Mouse (Mus musculus) liver, embryonic 14.5 days (tissue): ENCODE data around the gene Saa2. TPM values are rescaled to one million over a fixed set of nuclear protein-coding genes. Genes with fewer than 3 reads are reported as not detected.
"Not testable (repeated sequence)": the region's sequence is repeated elsewhere in the genome, so short reads cannot be mapped to it uniquely, and the experiment has no call there.

Source experiments
- ATAC-seq: fragments of 200-750 bp; cut with Nextera tagmentation; 2 replicates; pipeline ENCODE4 v1.8.0; 2017; ENCODE audit warnings: moderate number of reproducible peaks, mild to moderate bottlenecking, moderate library complexity; ENCODE audit not compliant: insufficient read depth
- DNase-seq, 3 experiments: peaks; one replicate each; pipeline ENCODE4 v3.0.0-alpha.2; 2012 to 2013; ENCODE audit warnings: low read depth in 3 of 3, low spot score in 3 of 3
- H3K27ac ChIP-seq: fragments of 300-500 bp; sonication (generic); 2 replicates; pipeline ENCODE4 v1.5.1; 2014; ENCODE audit warnings: moderate library complexity, mild to moderate bottlenecking, control low read depth, inconsistent platforms
- H3K27me3 ChIP-seq: fragments of 300-500 bp; sonication (generic); 2 replicates; pipeline ENCODE4 v1.6.1; 2014; ENCODE audit warnings: mild to moderate bottlenecking, low read length, moderate library complexity; ENCODE audit not compliant: control insufficient read depth, insufficient read depth
- H3K36me3 ChIP-seq: fragments of 300-500 bp; sonication (generic); replicated peaks from 2 replicates; pipeline ENCODE4 v1.6.1; 2014; ENCODE audit warnings: low read depth; ENCODE audit not compliant: control insufficient read depth, insufficient read depth
- H3K4me1 ChIP-seq, 2 experiments: fragments of 200-500 bp in 1 of 2; fragments of 300-500 bp in 1 of 2; sonication (generic) in 1 of 2; replicated peaks; 2 replicates each; pipeline ENCODE4 v1.6.1; 2012 to 2014; ENCODE audit warnings: antibody characterized with exemption in 1 of 2, inconsistent platforms in 1 of 2, low read length in 1 of 2; ENCODE audit not compliant: control insufficient read depth in 2 of 2, insufficient read depth in 2 of 2
- H3K4me2 ChIP-seq: fragments of 300-500 bp; sonication (generic); 2 replicates; pipeline ENCODE4 v1.6.1; 2014; ENCODE audit warnings: low read depth, mild to moderate bottlenecking, control low read depth, moderate library complexity
- H3K4me3 ChIP-seq, 2 experiments: fragments of 200-500 bp in 1 of 2; fragments of 300-500 bp in 1 of 2; sonication (generic) in 1 of 2; 2 replicates each; pipeline ENCODE4 v1.5.1; 2012 to 2014; ENCODE audit warnings: low read depth in 2 of 2, low read length in 2 of 2, mild to moderate bottlenecking in 2 of 2, control low read depth in 1 of 2, inconsistent platforms in 1 of 2, moderate library complexity in 1 of 2; ENCODE audit not compliant: insufficient read depth in 1 of 2
- H3K9ac ChIP-seq: fragments of 300-500 bp; sonication (generic); replicated peaks from 2 replicates; pipeline ENCODE4 v1.6.1; 2014; ENCODE audit warnings: mild to moderate bottlenecking, control low read depth, moderate library complexity
- H3K9me3 ChIP-seq: fragments of 300-500 bp; sonication (generic); 2 replicates; pipeline ENCODE4 v1.6.1; 2016; ENCODE audit warnings: low read length, mixed read lengths; ENCODE audit not compliant: control insufficient read depth
- CTCF ChIP-seq: IDR thresholded peaks from 2 replicates; pipeline ENCODE4 v1.5.1; 2016; ENCODE audit warnings: antibody characterized with exemption, low read depth, control low read depth
- EP300 ChIP-seq: IDR thresholded peaks from 2 replicates; pipeline ENCODE4 v1.6.1; 2016; ENCODE audit warnings: antibody characterized with exemption, low read depth
- WGBS: fragments of 180-500 bp; shearing (Covaris S2); extraction: QIAGEN DNeasy Blood & Tissue Kit; methylation state at CpG from one replicate; pipeline ENCODE4 v1.1.7; 2014; ENCODE audit not compliant: insufficient replicate concordance; 5-methylcytosine and 5-hydroxymethylcytosine counted together
- polyA plus RNA-seq, 2 experiments: library from polyadenylated mRNA; depleted of rRNA in 1 of 2; stranded (reverse) in 1 of 2; unstranded in 1 of 2; fragments of >200 nt; fragmentation: Nextera tagmentation in 1 of 2; extraction: Ambion mirVana in 1 of 2; gene quantifications; 2 replicates each; pipeline versions ENCODE4 v1.2.1 to v1.2.3; 2012 to 2014

Gene Saa2
- polyA plus RNA-seq, 2 experiments: not detected

- no peak overlapping the region for H3K9ac ChIP-seq
- H3K4me3 ChIP-seq: no peak overlapping the region
- WGBS: 51% methylated on average over 12 of the region's 12 CpGs
Measured at GRCm38 (mm10) chr7:46738561-46739460, 12.8 kb upstream of the Saa2 start.

GRCm38 (mm10) chr7:46740041-46740440 lies 11.5 kb upstream of the Saa2 start:
- ATAC-seq: not testable (repeated sequence)

More at GRCm38 (mm10) chr7:46738561-46739460, 12.8 kb upstream of the Saa2 start:
- ATAC-seq: no peak
- H3K36me3 ChIP-seq: no peaks in the 10 kb centered on the region
- DNase-seq: no peak
- TF ChIP-seq CTCF (no peak), EP300 (no peak)
- no peaks in the 10 kb centered on the region for H3K9me3 ChIP-seq
- H3K4me2 ChIP-seq: no peak overlapping the region
- no peak overlapping the region for H3K27ac ChIP-seq
- peaks cover 0 to 7% of the 10 kb centered on the region in 2 experiments; a peak in 2 of 4 replicates for H3K4me1 ChIP-seq
- H3K27me3 ChIP-seq: no peaks in the 10 kb centered on the region

GRCm38 (mm10) chr7:46742880-46743279 lies 8.7 kb upstream of the Saa2 start, which contains the start of gene Saa1:
Gene Saa1 (minus strand): TSS chr7:46742980.
- not testable (repeated sequence) for H3K27ac ChIP-seq, H3K9ac ChIP-seq, H3K4me1 ChIP-seq, H3K4me3 ChIP-seq, H3K4me2 ChIP-seq, ATAC-seq, H3K9me3 ChIP-seq, DNase-seq, H3K36me3 ChIP-seq, H3K27me3 ChIP-seq
- WGBS: 47% methylated on average over 3 of the region's 3 CpGs

More at GRCm38 (mm10) chr7:46740041-46740440, 11.5 kb upstream of the Saa2 start:
- not testable (repeated sequence) for H3K9me3 ChIP-seq, DNase-seq, H3K4me2 ChIP-seq, H3K9ac ChIP-seq, H3K27ac ChIP-seq, H3K4me1 ChIP-seq, H3K36me3 ChIP-seq, H3K27me3 ChIP-seq, H3K4me3 ChIP-seq
- 51% methylated on average over 5 of the region's 5 CpGs for WGBS

- H3K27me3 ChIP-seq: no peaks in the 10 kb centered on the region
- H3K36me3 ChIP-seq: no peaks in the 10 kb centered on the region
- DNase-seq: no peak
- TF ChIP-seq CTCF (no peak), EP300 (no peak)
- H3K4me3 ChIP-seq: no peak overlapping the region
- no peak overlapping the region for H3K27ac ChIP-seq
- no peak overlapping the region for H3K9ac ChIP-seq
- no peak for ATAC-seq
- no peaks in the 10 kb centered on the region for H3K9me3 ChIP-seq
- WGBS: 53% methylated on average over 3 of the region's 3 CpGs
- no peak overlapping the region for H3K4me2 ChIP-seq
- H3K4me1 ChIP-seq: no peaks in the 10 kb centered on the region
Measured at GRCm38 (mm10) chr7:46745816-46746215, 5.8 kb upstream of the Saa2 start.

GRCm38 (mm10) chr7:46746381-46746780 lies 5.2 kb upstream of the Saa2 start:
- no peak for TF ChIP-seq CTCF
- no peak for TF ChIP-seq EP300
- Histone ChIP-seq H3K4me2 (no peak overlapping the region), H3K36me3 (no peaks in the 10 kb centered on the region), H3K4me3 (no peak overlapping the region), H3K27ac (no peak overlapping the region), H3K27me3 (no peaks in the 10 kb centered on the region), H3K9me3 (no peaks in the 10 kb centered on the region), H3K4me1 (no peaks in the 10 kb centered on the region), H3K9ac (no peak overlapping the region)
- 65% methylated on average over 7 of the region's 7 CpGs for WGBS
- no peak for DNase-seq
- no peak for ATAC-seq
